Mouse (Mus musculus) hindlimb bud, embryonic 11.5 days (tissue): Measurements from ENCODE around the gene Alk.
"Not testable (repeated sequence)": the region's sequence is repeated elsewhere in the genome, so short reads cannot be mapped to it uniquely, and the experiment has no call there.

Source experiments
- DNase-seq: peaks from one replicate; pipeline ENCODE4 v3.0.0-alpha.2; 2012; ENCODE audit warnings: low read depth, low spot score; ENCODE audit errors: extremely low spot score

The Alk gene

DNA sequence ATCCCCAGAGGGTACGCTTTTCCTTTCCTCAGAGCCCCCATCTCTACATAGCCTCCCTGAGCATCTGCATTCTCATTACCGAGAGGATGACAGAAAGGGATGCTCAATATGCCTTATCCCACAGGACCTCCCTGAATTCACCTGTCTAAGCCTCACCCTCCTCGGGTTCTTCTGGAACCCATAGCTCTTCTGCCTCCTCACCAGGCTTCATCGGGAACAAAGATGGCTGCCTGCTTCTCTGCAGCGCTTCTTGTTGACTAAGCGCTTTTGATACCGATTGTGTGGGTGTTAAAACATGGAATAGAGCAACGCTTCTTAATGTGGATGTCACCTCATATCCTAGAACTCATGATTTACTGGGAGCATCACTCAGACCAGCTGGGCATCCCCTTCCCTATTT, 75.9 kb downstream of the Alk start:
- no peak for DNase-seq

DNA sequence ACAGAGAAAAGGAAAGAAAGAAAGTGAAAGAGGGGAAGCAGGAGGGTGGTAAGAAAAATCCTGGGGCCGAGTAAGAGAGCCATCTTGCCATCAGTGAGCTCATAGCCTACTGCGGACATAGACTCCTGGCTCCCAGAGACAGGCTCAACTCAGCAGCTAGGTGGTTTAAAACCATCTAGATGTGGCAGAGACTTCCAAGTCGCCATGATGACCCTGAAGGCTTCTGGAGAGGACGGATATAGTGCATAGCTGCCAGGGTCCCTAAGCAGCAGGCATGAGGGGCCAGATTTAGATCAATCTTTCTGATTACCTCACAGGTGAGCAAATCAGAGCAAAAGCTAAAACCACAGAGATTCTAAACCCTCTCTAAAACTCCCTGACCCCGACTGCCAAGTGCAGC, 76.9 kb downstream of the Alk start:
- DNase-seq = no peak

DNA sequence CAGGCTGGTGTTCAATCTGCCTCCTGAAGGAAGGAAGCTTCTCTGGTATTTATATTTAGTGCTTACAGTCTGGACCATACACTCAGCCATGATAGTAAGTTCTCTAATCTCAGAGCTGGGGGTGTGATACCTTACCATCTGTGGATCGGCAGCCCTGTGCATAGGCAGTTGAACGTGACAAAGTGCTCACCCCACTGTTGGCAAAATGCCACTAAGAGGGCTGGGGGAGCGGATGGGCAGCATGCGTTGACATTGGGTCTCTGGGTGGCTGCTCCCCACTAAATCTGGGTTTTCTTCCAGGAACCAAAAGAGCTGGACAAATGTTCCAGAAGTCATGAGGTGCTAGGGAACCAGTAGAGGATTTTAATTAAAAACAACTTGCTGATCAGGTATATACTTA, 78.1 kb downstream of the Alk start:
- DNase-seq = no peak

DNA sequence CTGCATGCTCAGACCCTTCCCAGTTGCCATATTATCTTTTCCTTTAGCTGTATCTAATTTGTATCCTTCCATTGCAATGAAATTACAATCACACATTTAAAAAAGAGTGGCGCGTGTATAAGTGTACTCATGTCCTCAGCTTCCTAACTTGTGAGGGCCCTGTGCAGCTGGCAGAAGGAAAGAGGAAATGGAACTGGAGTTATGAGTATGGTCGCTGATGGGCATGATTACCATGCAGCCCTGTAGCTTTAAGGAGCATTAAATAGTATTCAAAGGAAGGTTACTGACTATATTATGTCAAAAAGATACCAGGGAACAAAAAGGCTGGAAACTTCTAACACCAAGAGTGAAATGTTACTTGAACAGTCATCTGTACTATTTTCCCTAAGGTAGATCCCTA, 79.6 kb downstream of the Alk start:
- DNase-seq = no peak

DNA sequence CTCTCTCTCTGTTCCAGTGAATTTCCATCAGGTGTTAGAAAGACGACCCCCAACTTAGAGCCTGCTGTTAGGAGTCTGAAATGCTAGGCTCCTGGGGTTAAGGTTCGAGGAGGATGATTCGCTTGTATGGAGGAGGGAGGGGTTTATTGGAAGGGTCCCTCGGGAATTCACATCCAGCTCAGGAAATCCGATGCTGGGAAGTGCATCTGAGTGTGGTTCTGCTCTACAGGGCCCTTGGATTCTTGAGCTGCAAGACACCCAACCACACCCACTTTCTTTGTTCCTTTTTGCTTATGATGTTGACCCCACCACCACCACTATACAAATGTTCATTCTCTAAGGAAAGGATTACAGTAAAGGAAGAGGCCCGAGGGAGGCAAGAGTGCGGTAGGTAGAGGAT, 81.4 kb downstream of the Alk start:
- no peak for DNase-seq

DNA sequence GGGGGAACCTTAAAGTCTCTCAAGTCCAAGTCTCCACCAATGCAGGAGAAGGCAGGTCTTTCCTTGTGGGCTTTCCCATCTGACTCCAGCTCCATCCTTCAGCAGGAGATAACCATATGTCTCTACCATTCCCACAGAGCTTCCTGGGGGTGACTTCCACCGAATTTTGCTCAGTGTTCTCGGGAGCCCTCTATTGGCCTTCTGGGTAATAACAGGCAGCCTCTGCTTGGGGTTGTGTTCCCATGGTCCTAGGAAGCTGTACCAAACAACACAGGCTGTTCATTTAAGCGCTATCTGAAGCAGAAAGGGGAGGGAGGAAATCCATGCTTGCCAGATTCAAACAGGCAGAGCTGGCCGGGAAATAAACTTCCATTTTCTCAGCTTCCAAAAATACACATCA, 82.0 kb downstream of the Alk start:
- no peak for DNase-seq

DNA sequence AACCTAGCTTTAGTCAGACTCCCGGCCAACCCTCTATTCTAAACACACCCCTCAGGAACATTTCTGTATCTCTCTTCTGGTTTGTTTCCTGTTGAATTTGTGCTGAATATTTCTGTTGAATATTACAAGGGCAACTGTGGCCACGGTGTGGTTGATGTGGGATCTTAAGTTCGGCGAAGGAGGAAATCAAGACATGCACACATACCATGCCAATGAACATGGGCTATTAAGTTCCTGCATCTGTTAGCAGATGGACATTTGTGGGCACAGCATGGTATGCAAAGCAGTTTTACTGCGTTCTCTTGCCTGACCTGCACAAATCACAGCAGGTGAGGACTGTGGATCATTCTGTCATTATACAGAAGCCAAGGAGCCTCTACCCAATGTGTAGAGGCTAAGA, 83.1 kb downstream of the Alk start:
- DNase-seq = no peak

DNA sequence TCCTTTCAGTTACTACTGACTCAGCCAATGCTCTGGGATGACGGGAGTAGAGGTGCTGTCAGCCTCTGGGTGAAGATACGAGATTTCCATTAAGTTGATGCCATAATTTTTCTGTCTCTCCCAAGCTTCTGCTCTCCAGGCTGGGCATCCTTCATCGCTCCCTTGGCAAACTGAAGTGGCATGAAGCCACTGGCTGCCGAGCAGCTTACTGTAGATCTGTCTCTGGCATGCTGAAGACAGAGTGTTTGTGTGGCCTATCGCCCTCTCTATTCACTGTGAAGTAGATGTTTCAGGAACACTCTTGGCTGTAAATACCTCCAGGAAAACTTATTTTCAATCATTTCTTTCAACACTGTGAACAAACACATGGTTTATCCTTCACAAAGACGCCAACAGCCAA, 93.7 kb downstream of the Alk start:
- DNase-seq = no peak

DNA sequence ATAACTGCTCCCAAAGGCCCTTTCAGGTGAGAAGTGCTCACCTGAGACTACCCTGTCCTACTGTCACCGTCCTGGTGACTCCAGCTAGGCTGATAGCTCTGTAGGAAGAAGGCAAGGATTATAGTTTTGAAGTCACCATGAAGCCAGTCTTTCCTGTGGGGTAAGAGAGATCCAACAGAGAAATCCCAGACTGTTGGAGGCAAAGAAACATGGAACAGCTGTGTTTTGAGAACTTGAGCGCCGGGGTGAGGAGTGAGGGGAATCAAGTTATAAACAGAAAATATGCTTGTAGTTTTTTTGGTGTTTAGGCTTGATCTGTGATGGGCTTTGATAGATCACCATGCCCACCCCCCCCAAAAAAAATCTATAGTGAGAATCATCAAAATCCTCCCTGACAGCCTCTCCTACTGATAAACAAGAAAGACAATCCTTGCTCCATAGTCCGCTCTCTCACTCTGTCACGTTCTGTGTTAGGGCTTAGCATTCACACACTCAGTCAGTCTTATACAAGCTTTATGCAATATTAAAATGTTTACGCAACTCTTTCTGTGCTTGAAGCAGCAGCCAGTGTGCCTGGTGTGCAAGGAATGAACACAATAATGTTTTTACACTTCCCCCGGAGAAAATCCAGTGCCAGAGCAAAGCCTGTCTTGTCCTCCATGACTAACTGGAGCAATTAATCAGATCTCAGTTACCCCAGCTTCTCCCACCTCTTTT, 95.6 kb downstream of the Alk start:
- no peak for DNase-seq

DNA sequence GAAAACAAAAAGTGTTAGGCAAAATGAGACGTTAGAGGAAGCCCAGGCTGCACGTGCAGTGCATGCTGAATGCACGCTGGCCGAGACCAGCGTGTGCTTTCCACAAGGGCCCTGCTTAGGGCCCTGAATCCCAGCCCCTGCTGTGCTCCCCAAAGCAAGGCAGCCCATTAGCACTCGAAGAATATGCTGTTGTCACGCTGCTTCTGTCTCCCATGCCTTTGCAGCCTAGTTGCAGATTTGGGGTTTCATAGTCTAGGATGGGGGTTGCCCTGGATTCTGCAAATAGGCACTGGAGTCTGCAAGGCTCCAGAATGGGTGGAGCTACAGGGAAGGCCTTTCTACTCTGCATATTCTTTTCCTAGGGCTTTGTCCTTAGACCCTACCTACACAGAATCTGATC, 99.2 kb downstream of the Alk start:
- DNase-seq = no peak

DNA sequence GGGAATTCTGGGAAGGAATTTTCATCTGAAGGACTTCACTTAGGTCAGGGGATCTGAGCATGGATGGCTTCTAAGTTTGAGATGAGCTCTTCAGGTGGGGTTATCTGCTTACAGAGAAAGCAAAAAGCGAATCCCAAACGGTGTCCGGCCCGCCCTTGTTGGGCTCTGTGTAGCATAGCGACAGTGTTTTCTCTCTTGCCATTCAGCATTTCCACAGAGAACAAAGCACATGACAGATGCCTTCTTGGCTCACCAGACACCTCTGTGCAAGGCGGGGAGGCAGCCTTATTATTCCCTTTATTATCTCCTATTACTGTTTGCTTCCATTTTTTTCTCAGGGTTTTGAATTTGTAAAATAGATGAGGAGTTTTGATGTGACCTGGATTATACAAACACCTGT, 99.8 kb downstream of the Alk start:
- no peak for DNase-seq

DNA sequence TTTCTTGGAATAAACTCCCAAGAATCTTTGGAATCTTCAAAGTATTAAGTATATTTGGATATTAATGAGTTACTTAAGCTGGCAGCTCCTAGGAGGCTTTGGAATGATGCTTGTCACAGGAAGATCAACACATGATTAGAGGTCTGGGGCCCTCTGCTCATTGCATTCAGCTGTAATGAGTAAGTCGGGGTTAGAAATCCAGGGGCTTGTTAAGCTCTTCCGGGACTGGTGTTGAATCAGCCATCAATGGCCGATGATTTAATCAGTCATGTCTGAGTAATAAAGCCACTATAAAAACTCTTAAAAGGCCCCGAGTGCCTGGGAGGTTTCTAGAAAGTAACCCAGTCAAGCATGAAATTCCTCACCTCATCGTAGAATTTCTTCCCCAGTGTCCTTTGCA, 109.0 kb downstream of the Alk start:
- DNase-seq = no peak

DNA sequence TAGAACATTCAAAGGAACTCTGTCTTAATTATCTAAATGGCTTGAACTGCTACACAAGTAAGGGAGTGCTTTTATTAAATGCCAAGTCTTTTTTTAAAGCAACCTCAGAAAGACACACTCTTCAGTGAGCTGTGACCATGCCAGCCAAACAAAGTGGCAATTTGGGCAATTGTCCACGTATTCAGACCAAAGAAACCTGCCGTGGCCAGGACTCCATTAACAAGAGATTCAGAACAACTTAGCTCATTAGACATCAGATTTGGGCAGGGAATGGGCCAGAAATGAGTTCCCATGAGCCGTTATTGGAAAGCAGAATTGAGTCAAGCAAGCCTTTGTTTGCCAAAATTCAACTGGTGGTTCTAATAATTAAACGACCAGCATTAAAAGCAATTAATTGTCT, 118.8 kb downstream of the Alk start:
- no peak for DNase-seq

DNA sequence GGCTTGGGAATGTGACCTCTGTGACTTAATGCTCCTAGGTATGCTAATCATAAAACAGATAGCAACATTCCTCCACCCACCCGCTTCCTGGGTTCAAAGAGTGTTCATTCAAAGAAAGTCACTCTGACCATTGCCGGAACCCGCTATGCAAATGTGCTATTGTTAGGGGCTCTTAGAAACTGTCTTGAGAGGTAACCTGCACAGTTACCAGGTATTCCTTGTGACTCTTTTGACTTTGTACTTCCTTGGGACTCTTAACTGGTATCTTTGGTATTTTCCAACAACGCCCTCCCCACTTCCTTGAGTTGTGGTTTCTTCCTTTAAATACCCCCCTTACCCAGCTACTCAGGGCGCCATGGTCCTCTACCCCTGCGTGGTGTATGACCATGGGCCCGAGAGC, 125.2 kb downstream of the Alk start:
- not testable (repeated sequence) for DNase-seq

DNA sequence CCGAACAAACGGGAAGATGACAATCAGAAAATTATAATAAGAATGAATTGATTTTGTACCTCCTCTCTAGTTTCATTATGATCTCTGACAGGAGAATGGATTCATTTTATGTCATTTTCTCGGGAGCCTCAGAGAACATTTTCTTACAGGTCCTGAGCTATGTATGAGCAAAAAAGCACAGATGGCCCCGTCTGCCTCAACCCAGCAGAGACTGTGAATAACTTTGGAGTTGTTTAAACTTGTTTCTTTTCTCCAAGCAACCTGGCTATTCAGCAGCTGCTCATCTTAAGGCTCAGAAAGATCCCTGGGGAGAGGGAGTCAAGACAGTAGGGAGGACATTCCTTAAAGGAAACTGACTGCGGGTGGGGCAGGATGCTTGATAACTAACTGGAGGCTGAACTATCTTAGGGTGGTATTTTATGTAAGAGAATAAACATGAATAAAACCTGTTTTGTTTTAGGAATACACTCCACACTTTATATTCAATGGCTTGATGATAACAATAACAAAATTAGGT, 126.5 kb downstream of the Alk start:
- no peak for DNase-seq

DNA sequence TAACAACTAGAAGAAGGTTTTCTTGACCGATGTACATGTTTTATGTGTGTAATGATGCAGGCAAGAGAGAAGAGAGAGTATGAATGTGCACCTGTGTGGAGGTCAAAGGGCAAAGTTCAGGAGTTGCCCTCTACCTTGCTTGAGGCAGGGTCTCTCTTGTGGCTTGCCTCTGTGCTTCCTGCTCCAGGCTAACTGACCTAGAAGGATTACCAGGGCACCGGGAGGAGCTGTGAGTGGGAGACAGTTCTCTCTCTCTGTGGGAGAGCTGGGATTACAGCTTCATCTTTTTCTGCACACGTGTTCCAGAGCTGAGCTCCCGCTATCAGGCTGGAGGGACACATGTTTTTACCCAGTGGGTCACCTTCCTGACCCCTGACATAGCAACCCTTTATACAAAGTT, 127.5 kb downstream of the Alk start:
- no peak for DNase-seq

DNA sequence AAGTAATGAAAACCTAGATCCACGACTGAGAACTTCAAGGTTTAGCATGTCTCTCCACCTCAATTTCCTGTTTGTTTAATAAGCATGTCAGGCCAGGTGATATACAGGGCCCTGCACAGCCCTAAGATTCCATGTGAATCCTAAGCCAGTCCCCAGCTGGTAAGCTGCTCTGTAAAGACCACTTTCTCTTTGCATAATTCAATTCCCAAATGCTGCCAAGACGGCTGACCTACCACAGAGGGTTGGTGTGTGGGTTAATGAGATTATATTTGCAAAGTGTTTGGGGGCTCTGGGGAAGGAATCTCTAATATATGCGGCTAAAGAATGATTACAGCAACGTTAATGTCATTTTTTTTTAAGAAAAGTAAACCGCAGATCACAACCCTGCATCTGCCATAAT, 130.3 kb downstream of the Alk start:
- no peak for DNase-seq

DNA sequence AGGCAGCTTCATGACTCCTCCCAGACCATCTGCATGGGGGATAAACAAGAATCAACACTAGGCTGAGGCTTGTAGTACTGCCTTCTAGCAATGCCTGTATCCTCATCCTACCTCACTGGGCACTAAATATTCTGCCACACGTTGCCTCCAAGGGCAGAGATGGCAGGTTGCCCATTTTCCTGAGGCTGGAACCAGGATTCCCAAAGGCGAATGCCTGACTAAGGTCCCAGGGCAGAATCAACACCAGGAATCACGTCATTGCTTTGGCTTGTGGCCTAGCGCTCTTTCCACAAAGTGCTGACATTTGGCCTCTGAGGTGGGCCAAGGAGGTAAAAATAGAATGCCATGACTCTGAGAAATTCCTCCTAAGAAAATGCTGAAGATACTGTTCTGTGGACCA, 155.9 kb downstream of the Alk start:
- DNase-seq = no peak

DNA sequence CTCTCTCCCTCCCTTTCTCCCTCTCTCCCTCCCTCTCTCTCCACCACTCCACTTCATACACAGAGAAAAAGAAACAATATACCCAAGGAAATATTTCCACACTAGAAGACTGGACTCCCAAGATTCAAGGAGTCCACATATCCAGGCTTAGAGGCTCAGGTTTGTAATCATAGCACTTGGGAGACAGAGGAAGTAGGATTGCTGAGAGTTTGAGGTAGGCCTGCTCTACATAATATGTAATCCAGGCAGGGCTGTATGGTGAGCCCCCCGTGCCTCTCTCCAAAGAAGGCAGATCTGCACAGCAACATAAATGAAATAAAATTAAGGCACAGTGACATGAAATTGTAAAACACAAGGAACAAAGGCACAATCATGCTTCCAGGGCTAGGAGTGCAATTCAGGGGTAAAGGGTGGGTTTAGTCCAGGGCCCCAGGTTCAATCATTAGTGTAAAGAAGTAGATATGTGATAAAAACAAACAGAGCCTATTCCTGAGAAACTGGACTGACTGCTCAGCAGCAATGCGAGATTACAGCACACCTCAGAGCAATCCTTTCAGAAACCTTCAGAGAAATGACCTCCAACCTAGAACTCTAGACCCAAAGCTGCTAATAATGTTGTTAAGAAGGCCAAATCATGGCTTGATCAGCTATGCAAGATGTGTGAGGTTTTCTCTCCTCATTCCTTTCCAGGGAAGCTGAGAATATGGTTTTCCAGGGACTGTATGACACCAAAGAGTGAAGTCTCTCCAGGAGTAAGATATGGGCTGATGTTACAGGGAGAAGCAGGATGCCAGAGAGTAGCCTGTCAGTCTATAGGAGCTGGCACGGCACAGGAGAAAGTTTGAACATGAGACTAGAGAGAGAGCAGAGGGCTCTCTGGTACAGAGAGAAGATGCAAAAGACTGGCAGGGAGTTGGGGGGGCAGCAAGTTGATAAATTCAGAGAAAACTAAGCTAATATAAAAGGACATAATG, 158.9 kb downstream of the Alk start:
- DNase-seq = no peak

DNA sequence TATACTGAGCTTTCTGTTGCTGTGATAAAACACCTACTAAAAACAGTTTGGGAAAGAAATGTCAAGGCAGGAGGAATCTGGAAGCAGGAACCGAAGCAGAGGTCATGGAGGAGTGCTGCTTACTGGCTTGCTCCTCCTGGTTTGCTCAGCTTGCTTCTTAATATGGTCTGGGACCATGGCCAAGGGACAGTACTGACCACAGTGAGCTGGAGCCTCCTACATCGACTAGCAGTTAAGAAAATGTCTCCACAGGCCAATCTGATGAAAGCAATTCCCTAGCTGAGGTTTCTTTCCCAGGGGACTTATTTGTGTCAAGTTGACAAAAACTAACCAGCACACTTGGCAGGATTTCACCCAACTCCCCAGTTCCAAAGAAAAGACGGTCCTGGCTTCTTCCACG, 187.0 kb downstream of the Alk start:
- DNase-seq = no peak

DNA sequence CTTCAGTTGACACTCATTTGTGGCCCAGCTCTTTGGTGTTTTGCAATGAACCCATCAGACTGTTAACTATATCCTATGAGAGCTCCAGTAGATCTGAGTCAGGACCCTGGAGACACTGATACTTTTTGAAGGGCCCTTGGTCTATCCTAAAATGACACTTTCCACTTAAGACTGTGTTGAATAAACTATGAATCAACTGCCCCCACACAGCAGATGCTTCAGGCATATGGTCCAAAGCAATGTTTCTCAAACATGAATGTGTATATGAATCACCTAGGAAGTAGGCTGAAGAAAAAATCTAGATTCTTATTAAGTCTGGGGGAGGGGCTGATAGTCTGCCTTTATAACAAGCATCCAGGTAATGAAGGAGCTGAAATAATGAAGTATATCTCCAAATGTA, 189.8 kb downstream of the Alk start:
- DNase-seq = no peak

DNA sequence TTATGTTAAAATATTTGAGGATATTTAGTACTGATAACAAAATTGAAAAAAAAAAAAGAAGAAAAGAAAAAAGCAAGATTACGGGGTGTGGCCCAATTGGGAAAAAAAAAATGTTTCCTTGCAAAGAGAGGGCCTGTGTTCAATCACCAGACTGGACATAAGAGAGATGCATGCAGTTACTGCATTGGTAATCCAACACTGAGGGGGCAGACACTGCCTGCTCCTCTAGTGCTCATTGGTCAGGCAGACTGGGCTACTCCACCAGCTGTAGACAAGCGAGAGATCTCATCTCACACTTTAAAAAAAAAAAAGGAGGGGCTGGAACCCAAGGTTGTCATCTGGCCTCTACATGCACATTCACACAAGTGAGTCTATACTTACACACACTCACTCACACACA, 199.6 kb downstream of the Alk start:
- no peak for DNase-seq
